8 mouse cellular contexts compared by ENCODE assay signal in the genomic region with DNA sequence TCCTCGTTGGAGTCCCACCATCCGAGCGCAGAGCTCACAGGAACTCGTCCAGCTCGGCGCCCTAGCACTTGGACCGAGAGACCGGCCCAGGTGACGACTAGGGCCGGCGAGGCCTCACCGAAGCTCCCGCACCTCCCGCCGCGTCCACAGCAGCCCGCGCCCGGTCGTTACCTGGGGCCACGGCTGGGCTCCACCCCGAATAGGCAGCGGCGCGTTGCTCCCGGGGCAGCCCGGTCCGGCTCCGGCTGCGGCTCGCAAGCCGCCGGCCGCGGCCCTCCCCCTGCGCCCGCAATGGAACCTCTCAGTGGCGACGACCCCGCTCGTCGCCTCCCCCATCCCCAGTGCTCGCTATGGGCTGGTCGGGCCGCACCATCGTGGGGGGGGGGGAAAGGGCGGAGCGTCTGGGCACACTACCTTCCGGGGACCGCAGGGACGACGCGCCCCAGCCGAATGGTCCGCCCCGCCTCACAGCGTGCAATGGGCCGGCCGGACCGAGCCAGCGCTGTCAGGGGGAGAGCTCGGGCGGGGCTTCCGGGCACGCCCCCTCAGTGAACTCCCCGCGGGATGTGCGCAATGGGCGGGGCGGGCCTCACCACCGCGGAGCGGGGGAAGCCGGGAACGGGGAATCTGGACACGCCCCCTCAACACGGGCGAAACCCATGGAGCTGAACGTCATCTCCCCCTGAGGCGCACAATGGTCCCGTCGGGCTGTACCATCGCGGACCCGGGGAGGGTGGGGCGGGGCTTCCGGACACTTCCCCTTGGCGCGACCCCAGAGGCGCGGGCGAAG. TPM values are rescaled to one million over a fixed set of nuclear protein-coding genes. Genes with fewer than 3 reads are reported as not detected.
DNase-seq lines count a peak whose midpoint lies in the region; ATAC-seq and TF ChIP-seq lines count a peak whose summit lies in the region.

A gene (minus strand): TSS at position 350 of the 790 bp plus-strand sequence.

- peak; percentile 97 for DNase-seq in ES-E14 (ENCODE audit: low read depth, low spot score)
- peak; percentile 100 for DNase-seq in cerebellum, adult 11-12 months
- DNase-seq in heart, postnatal 25 days (ENCODE audit: low spot score): peak; percentile 99
- DNase-seq in layer of hippocampus, adult 18-20 months (ENCODE audit: low spot score in 2 of 2): peak; percentile 99
- DNase-seq in lung, adult 2 months: peak; percentile 97
- DNase-seq in thymus, adult 18-20 months: peak; percentile 97 to 98

- in situ Hi-C loops in ES-E14 (cut with MboI; ENCODE audit: low sequenced_read_pairs in 2 of 2, unreplicated experiment in 2 of 2): no loop called here

- no peaks in the 10 kb centered on the region for H3K36me3 ChIP-seq in ES-E14 (ENCODE audit: control insufficient read depth, insufficient read depth, low read length, poor library complexity, severe bottlenecking)
- H3K36me3 ChIP-seq in forebrain, embryonic 15.5 days: no peaks in the 10 kb centered on the region

- TF ChIP-seq POLR2A in lung, adult 2 months (IDR thresholded peaks at IDR 0.05; ENCODE audit: borderline replicate concordance, extremely low read depth, low read depth, low read length): peak; percentile 39; the same call in 1 of the 2 replicates

- peak within 1 kb of the TSS; percentile 97 for H3K27ac ChIP-seq in ES-E14 (ENCODE audit: insufficient read depth, low read depth, low read length, poor library complexity, severe bottlenecking)
- peak within 1 kb of the TSS; percentile 91 for H3K27ac ChIP-seq in forebrain, embryonic 15.5 days (replicated peaks)

- under 1% methylated on average over 79 of the region's 92 CpGs for WGBS in forebrain, embryonic 15.5 days
- WGBS in lung, adult 2 months: under 1% methylated on average over 92 of the region's 92 CpGs

- peaks cover 0 to 4% of the 10 kb centered on the region in 2 experiments; a peak in 2 of 4 replicates for H3K4me1 ChIP-seq in ES-E14 (ENCODE audit: control insufficient read depth in 2 of 2, insufficient read depth in 2 of 2, low read length in 2 of 2, poor library complexity in 1 of 2)
- peaks cover 32% of the 10 kb centered on the region for H3K4me1 ChIP-seq in forebrain, embryonic 15.5 days
- H3K4me1 ChIP-seq in lung, adult 2 months (ENCODE audit: control insufficient read depth, insufficient read depth, low read length): peaks cover 16% of the 10 kb centered on the region

- ATAC-seq in forebrain, embryonic 15.5 days (replicated peaks): peak; percentile 97
- peak; percentile 81 for ATAC-seq in neutrophil, adult 5-6 weeks (ENCODE audit: extremely low read depth, insufficient number of reproducible peaks, low FRiP score, poor library complexity, severe bottlenecking)

- intact Hi-C loops in heart, postnatal 25 days (cut with DNase I): no loop called here

- H3K4me2 ChIP-seq in forebrain, embryonic 15.5 days (replicated peaks): peak within 1 kb of the TSS; percentile 93

- peak within 1 kb of the TSS; percentile 94 for H3K9ac ChIP-seq in ES-E14 (ENCODE audit: insufficient read depth, low read depth, low read length, poor library complexity, severe bottlenecking)
- peak within 1 kb of the TSS; percentile 95 for H3K9ac ChIP-seq in forebrain, embryonic 15.5 days (replicated peaks)

- no peaks in the 10 kb centered on the region for H3K27me3 ChIP-seq in forebrain, embryonic 15.5 days

- no peak for TF ChIP-seq CTCF in lung, adult 2 months (IDR thresholded peaks at IDR 0.05; ENCODE audit: insufficient read depth, low read length)

- peak within 1 kb of the TSS; percentile 77 to 98 for H3K4me3 ChIP-seq in ES-E14 (ENCODE audit: insufficient read depth in 1 of 2, low read depth in 1 of 2, low read length in 2 of 2, poor library complexity in 1 of 2, severe bottlenecking in 1 of 2)
- peak within 1 kb of the TSS; percentile 98 for H3K4me3 ChIP-seq in forebrain, embryonic 15.5 days
- H3K4me3 ChIP-seq in lung, adult 2 months (replicated peaks; ENCODE audit: extremely low read depth, low read depth, low read length): peak within 1 kb of the TSS; percentile 95

- H3K9me3 ChIP-seq in ES-E14 (ENCODE audit: control insufficient read depth, insufficient read depth, low read depth, low read length): no peaks in the 10 kb centered on the region
- H3K9me3 ChIP-seq in forebrain, embryonic 15.5 days: no peaks in the 10 kb centered on the region

TF ChIP-seq in ES-E14, 5 proteins besides CTCF, POLR2A, EP300 and RAD21:
- TF ChIP-seq HCFC1 (IDR thresholded peaks at IDR 0.05; ENCODE audit: borderline replicate concordance, insufficient read depth, low read length): no peak
- TF ChIP-seq ZNF384 (IDR thresholded peaks at IDR 0.05; ENCODE audit: low read depth, low read length): no peak
- no peak for TF ChIP-seq CHD2 (IDR thresholded peaks at IDR 0.05; ENCODE audit: low read depth, low read length)
- TF ChIP-seq MAFK (IDR thresholded peaks at IDR 0.05; ENCODE audit: insufficient read depth, low read depth, low read length): no peak
- no peak for TF ChIP-seq ZC3H11A (IDR thresholded peaks at IDR 0.05; ENCODE audit: borderline replicate concordance, low read depth, low read length)

RNA-seq across cellular contexts. Expression of the gene that starts here (rescaled TPM):
- 60.3 and 66.5 TPM in 2 replicates for total RNA-seq in ES-E14 (2012; rRNA removed)
- 94.0 and 120 TPM in 2 replicates for polyA plus RNA-seq in forebrain, embryonic 15.5 days (2015; fragmentation: Nextera tagmentation; extraction: Ambion mirVana)
- total RNA-seq in heart, postnatal 25 days (2021): 10 to 100 TPM; 45.2 to 54.2 TPM
- total RNA-seq in layer of hippocampus, adult 18-20 months (2021): 100 to 1,000 TPM; 164 to 179 TPM
- polyA plus RNA-seq in lung, adult 2 months (2012; rRNA removed): 256 and 338 TPM in 2 replicates
- total RNA-seq in neutrophil, adult 5-6 weeks (2017): 98.7 and 112 TPM in 2 replicates

Comparison
In these comparisons a context has a peak if more than half of its experiments do, and no peak if none do; other contexts are left out.
1. Peak in every context shown above with its lines: DNase-seq, ATAC-seq, H3K4me3 ChIP-seq and H3K27ac ChIP-seq.